Mouse (Mus musculus) lung, postnatal 36 days (tissue): ENCODE measurements around the gene Rin3.

Experiments used
- DNase-seq: peaks from one replicate; pipeline ENCODE4 v3.0.0; 2022; ENCODE audit warnings: mixed read lengths

Rin3 gene

DNA sequence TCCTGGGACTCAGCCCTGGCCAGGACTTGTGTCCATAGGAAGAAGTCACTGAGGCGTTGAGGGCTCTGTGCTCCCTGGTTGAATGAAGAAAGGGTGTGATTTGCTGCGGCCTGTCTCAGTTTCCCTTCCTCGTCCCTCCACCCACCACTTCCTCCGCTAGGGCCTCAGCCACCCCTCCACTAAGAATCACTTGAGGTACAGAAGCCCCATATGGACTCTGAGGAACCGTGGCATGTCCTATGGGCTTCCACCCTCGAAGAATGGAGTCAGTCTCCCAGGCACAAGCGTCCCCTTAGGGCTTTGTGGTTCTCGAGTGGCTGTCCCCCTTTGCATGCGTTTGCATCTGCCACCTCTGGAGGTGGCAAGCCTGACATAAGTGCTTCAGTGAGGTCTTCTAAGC, 100.4 kb downstream of the Rin3 start:
- DNase-seq: no peak

DNA sequence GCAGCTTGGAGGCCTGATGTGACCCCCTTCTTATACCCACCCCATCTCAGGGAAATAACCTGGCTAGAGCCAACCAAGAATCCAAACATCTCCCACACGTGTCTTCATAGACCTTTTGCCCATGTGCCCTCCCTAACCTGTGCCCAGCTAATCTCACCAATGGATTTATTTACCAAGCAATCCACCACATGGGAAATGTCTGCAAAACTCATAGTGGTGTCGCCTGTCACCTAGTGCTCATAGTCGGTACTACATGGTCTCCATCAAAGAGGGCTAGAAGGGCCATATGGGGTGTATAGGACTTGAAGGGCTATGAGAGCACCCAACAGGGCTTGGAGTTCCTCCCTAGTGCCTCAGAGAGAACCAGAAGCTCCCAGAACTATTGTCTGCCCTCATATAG, 102.0 kb downstream of the Rin3 start:
- DNase-seq: peak; percentile 74

DNA sequence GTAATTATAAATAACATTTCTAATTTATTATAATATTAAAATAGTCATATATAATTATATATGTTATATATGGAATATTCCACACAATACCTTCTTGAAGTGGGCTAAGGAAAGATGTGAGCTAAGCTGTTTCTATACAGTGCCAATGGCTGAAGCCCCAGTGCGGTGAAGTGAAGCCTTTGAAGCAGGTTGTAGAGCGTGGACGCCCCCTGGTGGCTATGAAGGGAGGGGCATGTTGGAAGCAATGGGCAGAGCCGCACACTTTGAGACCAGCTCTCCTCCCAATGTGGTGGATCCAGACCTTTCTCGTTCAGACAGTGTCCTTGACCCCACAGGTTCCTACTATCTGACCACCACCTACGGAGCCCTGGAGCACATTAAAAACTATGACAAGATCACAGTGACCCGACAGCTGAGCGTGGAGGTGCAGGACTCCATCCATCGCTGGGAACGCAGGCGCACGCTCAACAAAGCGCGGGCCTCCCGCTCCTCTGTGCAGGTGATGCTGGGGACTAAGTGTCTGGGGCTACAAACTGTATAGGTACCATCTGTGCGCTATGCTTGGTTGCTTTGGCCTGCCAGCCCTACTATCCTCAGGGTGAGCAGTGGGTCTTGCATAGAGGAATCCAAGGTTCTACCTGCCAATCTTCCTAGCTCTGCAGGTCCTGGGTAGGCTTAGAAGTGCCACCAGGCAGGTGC, 104.5 kb downstream of the Rin3 start:
- peak; percentile 93 for DNase-seq

DNA sequence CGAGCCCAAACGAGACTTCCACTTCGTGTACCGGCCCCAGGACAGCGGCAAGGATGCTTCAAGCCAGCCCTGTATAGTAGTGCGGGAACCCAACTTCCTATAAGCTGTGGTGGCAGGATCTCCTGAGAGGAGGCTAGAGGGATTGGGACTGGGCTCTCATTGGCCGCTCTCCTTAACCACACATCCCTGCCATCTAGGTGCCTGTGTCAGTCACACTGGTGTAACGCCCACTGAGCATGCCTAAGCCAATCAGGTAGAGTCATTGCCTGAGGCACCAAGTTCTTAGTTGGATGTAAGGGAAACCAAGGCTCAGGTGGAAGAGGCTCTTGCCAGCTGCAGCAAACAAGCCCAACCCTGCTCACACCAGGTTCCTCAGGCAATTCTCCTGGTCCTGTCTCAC, 107.2 kb downstream of the Rin3 start:
- DNase-seq: no peak

DNA sequence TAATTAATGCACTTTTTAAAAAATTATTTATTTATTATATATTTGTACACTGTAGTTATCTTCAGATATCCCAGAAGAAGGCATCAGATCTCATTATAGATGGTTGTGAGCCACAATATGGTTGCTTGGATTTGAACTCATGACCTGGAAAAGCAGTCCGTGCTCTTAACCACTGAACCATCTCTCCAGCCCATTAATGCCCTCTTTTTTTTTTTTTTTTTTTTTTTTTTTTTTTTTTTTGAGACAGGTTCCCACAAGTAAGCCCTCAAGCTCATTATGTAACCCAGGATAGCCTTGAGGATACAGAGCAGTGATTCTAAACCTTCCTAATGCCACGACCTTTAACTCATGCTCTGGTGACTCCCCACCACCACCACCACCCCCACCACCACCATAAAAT, 108.3 kb downstream of the Rin3 start:
- DNase-seq: no peak

DNA sequence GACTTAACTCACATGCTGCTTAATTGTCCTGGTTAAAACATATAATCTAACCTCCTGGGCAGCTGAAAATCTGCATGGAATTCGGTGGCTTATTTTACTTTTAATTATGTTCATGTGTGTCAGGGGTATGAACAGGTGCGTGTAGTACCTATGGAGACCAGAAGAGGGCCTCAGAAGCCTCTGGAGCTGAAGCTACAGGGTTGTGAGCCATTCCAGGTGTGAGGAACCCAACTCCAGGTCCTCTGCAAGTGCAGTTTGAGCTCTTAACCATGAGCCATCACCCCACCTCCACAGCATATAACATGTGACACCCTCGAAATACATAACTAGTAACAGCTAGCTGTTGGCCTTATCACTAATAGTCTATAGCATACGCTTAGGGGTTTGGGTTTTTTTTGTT, 109.1 kb downstream of the Rin3 start:
- DNase-seq: peak; percentile 57

DNA sequence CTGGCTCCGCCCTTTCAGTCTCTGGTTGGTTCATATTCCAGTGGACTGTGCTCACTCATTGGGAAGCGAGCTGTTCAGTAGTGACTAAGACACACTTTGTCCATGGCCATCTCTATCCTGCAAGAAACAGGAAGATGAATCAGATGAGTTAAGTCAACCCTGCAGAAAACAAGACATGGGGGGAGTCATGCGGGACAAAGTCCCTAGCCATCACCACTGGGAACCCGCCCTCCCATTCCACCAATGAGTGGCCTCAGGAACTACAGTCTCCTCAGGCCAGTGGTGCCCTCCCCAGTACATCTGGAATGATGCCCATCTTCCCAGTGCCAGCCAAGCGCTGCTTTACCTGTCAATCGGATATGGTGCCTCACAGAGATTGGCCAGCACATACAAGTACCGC, 111.6 kb downstream of the Rin3 start:
- no peak for DNase-seq

DNA sequence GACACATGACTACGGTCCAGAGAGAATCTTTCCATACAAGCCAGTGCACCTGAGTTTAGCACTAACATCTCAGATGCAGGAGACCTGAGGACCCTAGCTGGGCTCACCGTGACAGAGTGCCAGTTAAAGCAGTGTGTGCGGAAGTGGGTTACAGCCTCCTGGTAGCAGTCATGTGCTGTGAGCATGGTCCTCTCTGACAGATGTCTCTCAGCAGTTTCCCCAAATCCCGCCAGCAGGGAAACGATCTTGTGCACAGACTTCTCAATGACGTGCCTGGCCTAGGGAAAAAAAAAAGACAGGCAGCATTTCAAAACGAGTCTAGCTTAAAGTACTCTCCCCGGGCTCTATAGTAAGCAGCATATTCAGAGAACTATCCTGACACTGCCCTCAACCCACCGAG, 112.7 kb downstream of the Rin3 start:
- DNase-seq: no peak

DNA sequence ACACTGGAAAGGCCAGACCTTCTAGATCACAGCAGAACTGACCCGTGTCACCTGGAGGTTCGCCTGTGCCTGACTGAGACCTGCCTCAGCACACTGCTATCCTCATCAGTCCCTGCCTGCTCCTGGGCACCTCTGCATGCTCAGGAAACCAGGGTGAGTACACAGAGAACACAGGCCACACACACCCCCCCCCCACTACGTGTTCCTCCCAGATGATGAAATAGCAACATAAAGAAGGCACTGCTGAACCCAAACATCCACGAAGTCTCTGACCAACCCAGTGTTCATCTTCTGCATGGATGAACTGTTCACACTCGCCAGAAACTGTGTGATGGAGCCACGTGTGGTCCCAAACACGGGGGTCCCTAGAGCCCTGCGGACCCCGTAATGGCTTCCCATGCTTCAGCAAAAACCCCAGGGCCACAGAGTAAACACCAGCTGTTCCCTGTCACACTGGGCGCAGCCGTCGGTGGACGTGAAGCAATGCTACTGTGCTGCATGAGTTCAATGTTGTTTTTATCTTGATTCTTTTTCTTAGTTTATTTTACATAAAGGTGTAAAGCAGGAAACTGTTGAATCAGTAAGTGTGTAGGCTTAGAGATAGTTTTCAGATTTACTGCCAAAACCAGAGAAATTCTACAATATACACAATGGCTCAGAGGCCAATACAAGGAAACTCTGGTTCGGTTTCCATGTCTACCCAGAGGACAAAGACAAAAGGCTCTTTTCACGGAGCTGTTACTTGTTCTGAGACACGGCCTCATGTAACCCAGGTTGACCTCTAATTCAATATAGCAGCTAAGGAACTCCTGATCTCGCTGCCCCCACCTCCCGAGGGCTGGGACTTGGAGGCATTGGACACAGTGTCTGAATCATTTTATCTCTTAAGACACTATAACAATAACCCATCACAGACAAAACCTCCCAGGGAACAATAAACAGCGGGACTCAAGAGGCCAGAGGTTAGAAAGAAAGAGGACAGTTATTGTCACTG, 113.4 kb downstream of the Rin3 start:
- DNase-seq: no peak

DNA sequence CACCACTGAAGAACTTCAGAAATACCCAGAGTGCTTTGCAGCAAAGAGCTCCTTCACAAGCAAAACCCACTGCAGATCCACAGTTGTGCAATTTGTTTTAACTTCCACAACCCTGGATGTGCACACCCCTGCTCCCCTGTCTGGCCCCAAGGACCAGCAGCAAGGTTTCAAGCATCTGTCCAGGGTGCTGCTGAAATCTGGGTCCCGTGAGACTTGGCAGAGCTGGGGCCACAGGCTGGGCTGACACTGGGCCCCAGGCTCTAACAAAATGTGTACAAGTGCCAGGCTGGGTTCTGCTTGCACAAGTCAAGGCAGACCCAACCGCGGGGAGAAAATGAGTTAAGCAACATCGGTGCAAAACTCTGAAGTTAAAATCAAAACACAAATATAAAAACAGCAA, 115.7 kb downstream of the Rin3 start:
- DNase-seq: peak; percentile 33

DNA sequence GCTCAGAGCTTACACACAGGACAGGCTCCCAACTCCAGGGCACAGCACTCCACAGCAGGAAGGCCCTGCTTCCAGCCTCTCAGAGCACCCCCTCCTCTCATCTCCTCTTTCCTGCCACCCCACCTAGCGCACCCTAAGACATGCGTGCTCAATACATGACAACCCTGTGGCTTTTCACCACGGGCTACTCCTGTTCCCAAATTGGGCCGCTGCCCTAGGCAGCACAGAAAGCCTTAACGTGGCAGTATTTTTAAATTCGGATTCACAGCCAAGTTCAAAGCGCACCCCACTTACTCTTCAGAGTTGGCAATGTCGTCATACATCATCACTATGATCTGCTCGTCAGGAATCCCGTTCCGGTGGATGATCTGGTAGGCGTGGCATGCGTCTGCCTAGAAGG, 130.3 kb downstream of the Rin3 start:
- no peak for DNase-seq

DNA sequence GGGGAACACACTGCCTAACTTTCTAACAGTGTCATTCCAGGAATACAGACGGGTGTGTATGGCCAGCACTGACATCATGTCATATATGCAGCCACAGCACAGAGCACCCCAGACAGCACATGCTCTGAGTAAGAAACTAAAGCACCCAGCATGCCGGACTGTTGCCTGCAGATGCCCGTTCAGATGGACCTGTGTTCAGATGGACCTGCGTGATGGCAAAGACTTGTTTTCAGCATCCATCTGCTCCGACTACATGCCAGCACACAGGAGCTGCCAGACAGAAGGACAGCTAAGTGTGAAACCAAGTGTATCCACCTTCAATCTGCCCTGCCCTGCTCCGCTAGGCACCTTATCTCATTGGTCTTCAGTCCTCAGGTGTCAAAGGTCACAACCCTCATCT, 131.8 kb downstream of the Rin3 start:
- DNase-seq: no peak

DNA sequence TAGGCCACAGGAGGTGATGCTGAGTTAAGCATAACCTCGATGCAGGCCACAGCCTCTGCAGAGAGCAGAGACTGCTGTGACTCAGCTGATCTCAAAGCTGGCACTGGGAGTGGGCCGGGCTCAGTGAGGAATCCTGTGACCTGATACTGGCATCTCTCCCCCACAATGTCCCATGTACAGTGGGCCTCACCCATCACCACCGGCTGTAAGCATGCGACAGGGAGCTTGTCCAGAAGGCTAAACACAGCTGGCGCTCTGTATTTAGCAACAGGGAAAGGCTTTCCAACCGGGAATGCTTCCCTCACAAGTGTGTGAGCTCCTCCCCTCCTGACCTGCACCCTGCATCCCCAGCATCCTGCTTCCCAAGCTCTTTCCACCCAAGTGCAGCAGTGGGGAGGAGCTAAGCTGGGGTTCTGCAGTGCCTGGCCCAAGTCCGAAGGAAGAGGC, 133.6 kb downstream of the Rin3 start:
- DNase-seq: peak; percentile 55

DNA sequence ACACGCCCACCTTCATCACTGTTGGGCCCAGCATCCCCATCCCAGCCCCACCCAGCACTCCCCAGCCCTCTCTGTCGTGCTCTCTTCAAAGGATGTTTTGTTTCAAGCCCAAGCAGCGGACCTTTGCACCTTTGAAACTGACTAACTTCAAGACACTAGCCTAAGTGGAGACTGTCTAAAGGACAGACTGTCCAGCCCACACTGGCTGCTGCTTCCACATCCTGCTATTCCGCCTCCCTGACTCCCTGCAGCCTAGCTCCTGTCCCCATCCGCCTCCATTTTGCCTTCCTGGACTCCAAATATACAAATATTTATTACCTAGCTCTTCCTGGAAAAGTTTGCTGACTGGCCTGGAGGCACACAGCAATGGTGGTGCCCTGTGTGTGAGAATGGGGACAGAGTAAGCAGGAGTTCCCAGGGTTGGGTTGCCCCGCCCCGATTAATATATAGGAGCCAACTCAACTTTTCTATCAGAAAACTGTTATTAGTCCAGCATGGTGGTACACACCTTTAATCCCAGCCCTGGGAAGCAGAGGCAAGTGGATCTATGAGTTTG, 134.2 kb downstream of the Rin3 start:
- DNase-seq: no peak

DNA sequence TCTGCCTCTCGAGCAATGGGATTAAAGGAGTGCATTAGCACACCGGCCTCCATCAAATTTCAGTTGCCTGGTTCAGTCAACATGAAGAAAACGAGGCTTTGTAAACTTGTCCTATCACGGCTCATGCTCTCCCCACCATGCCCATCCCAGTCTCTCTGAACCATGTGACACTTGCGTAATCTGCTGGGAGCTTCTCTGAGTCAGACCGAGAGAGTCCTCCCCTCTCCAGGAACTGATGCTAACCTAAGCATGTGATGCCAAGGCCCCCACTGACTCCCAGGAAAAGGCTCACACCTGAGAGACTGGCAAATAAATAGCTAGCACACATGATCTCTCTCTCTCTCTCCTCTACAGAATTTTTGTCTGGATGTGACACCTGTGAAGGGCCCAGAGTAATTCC, 134.9 kb downstream of the Rin3 start:
- no peak for DNase-seq

DNA sequence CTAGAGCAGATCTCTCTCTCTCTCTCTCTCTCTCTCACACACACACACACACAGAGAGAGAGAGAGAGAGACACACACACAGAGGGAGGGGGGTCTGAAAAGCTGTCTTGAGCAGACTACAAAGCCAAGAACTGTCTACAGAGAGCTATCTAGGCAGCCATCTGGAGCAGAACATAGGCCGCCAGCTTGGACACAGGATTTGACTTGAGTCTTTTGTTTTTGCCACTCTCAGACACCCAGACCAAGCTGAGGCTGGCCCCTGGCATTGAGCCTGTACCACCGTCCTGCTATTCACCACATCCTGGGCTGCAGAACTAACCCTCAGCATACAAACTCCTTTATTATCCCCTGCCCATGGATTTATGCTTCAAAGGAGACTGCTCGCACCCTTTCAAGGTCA, 136.7 kb downstream of the Rin3 start:
- no peak for DNase-seq

DNA sequence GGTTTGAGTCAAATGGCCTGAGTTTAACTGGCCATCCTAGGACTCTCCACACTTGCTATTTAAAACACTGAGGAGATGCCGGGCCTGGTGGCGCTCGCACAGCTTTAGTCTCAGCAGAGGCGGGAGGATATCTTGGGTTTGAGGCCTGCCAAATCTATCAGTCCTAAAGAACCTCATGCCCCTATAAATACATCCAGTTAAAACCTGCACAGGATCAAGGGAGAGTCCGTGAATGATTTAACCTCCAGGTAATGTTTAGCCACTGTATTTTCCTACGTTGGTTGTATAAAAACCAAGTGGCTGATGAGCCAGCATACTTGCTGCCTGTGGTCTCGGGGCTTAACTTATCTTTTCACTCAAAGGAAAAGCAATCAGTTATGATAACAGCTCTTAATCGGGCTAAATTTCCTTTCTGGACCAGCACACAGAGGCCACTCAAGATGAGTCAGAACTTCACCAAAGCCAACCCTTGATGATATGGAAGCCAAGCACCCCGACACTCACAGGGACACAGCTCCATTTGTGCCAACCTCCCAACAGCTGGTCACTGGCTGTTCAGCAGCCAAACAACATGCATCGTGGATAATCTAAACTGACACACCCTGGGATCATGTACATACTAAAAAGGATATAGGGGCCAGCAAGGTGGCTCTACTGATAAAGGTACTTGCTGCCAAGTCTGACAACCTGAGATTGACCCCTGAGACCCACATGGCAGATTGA, 137.5 kb downstream of the Rin3 start:
- DNase-seq: no peak

DNA sequence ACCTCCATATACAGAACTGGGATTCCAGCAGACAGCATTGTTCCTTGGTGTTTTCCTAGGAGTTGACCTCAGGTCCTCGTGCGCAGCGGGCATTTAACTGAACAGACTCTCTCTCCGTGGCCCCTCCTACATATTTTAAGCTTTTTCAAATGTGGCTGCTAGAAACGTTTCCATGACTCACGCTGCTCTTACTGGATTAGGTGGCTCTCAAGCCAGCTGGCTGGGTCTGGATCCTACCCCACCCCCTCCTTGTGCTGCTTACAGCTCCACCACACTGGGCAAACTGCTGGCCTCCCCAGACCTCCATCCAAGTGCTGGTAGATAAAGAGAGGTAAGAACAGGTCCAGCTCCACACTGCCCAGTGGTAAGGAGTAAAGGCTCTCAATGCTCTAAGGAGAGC, 139.2 kb downstream of the Rin3 start:
- DNase-seq: peak; percentile 94

DNA sequence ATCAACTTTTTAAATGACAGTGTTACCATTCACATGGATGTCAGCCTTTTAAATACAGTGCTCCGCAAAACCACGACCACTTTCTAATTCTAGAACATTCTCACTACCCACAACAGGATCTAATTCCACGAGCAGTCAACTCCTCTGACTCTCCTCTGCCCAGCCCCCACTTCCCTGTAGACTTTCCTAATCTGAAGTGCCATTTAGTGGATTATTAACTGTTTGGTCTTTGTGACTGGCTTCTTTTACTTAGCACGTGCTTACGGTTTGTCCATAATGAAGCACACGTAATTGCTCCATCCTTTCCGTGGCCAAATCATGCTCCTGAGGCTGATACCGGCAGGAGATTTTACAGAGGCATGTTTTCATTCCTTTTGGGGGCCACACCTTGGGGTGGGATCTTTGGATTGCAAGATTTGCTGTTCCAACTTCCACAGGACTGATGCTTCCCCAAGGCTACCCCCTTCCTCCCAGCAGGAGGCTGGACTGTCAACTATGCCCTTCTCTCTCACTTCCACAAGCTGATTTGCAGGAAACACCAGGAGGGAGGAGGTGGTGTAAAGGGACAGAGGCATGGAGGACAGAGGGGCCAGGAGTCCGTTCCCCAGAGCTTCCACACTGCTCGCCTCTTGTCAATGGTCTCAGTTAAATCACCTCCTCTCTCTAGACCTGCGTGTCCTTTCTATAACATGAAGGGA, 139.9 kb downstream of the Rin3 start:
- peak; percentile 51 for DNase-seq

DNA sequence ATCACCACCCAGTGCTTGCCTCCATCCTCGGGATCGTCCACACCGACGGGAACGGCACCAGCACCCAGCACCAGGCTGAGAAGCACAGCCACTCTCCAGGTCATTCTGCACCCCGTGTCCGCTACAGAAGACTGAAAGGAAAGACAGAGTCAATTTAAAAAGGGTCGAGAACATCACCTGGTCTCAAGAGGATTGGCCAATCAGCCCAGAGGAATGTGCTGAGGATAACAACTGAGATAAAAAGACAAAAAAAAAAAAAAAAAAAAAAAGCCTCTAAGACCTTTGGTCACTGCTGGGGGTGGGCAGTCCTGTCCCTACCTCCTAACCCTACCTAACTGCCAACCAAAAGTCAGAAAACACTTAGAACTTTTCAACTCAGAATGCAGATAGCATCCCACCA, 140.8 kb downstream of the Rin3 start:
- DNase-seq: no peak

DNA sequence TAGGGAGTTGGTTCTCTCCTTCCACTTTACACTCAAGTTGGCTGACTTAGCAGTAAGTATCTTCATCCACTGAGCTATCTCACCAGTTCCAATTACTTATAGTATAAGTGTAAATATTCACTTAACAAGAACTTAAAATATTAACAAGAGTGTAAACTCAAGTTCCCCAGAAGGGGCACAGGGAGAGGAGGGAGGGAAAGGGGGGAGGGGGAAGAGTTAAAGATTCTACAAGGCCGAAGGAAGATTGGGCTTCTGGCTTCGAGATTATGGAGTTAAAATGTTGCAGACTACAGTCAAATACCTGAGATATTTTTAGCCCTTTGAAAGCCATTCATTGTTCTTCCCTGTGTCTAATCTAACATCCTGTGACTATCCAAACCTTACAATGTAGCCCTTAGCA, 141.6 kb downstream of the Rin3 start:
- DNase-seq: no peak

DNA sequence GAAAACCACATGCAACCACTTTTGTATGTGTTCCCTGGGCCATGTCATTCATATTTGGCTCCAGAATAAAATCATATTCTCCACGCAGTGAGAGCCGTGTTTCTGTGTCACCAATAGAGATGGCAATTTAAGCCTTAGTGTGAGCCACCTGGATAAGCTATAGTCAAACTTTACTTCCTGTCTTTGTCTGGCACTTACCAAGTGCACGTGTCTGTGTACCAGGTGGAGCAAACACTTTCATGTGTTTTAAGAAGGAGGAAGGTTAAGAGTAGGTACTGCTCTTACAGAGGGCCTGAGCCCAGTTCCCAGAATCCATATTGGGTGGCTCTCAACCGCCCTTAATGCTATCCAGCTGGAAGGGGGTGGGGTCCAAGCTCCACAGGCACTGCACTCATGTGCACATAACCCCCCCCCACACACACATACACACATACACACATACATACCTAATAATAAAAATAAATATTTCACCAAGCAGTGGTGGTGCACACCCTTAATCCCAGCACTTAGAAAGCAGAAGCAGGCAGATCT, 142.3 kb downstream of the Rin3 start:
- DNase-seq: no peak
